Mouse (Mus musculus) intestine, postnatal 0 days (tissue): ENCODE data around the gene Fancl. TPM values are rescaled to one million over a fixed set of nuclear protein-coding genes. Genes with fewer than 3 reads are reported as not detected.

ENCODE experiments used
- ATAC-seq: fragments of 200-750 bp; cut with Nextera tagmentation; 2 replicates; pipeline ENCODE4 v1.8.0; 2017; ENCODE audit warnings: mild to moderate bottlenecking, moderate TSS enrichment, moderate library complexity
- H3K27ac ChIP-seq: fragments of 300-500 bp; sonication (generic); 2 replicates; pipeline ENCODE4 v1.5.1; 2014; ENCODE audit warnings: mild to moderate bottlenecking, low read depth, low read length, moderate library complexity
- H3K27me3 ChIP-seq: fragments of 300-500 bp; sonication (generic); replicated peaks from 2 replicates; pipeline ENCODE4 v1.6.1; 2014; ENCODE audit warnings: low read length, mixed read lengths; ENCODE audit not compliant: control insufficient read depth, insufficient read depth
- H3K36me3 ChIP-seq: fragments of 300-500 bp; sonication (generic); 2 replicates; pipeline ENCODE4 v1.6.1; 2014; ENCODE audit warnings: mild to moderate bottlenecking, moderate library complexity; ENCODE audit not compliant: control insufficient read depth, insufficient read depth
- H3K4me1 ChIP-seq: fragments of 300-500 bp; sonication (generic); replicated peaks from 2 replicates; pipeline ENCODE4 v1.6.1; 2014; ENCODE audit warnings: antibody characterized with exemption, low read length, mixed read lengths; ENCODE audit not compliant: control insufficient read depth, insufficient read depth
- H3K4me2 ChIP-seq: fragments of 300-500 bp; sonication (generic); replicated peaks from 2 replicates; pipeline ENCODE4 v1.6.1; 2014; ENCODE audit warnings: low read depth, mild to moderate bottlenecking, moderate library complexity
- H3K4me3 ChIP-seq: fragments of 300-500 bp; sonication (generic); 2 replicates; pipeline ENCODE4 v1.5.1; 2014; ENCODE audit warnings: low read depth, low read length
- H3K9ac ChIP-seq: fragments of 300-500 bp; sonication (generic); 2 replicates; pipeline ENCODE4 v1.6.1; 2014; ENCODE audit warnings: mild to moderate bottlenecking, low read depth, low read length
- H3K9me3 ChIP-seq: fragments of 300-500 bp; sonication (generic); 2 replicates; pipeline ENCODE4 v1.6.1; 2016; ENCODE audit warnings: mixed run types; ENCODE audit not compliant: control insufficient read depth
- CTCF ChIP-seq: sonication (generic); IDR thresholded peaks from 2 replicates; pipeline ENCODE4 v1.5.1; 2016; ENCODE audit warnings: low read depth, mild to moderate bottlenecking, control low read depth, antibody characterized with exemption, moderate library complexity
- WGBS: fragments of 180-500 bp; shearing (Covaris S2); extraction: QIAGEN DNeasy Blood & Tissue Kit; methylation state at CpG from one replicate; pipeline ENCODE4 v1.1.7; 2014; 5-methylcytosine and 5-hydroxymethylcytosine counted together
- polyA plus RNA-seq: library from polyadenylated mRNA; unstranded; fragments of >200 nt; fragmentation: Nextera tagmentation; extraction: Ambion mirVana; gene quantifications from 2 replicates; pipeline ENCODE4 v1.2.1, GENCODE M21; 2015

The Fancl gene
- polyA plus RNA-seq, 1 experiment from 2014 or later: 10.3 TPM

DNA sequence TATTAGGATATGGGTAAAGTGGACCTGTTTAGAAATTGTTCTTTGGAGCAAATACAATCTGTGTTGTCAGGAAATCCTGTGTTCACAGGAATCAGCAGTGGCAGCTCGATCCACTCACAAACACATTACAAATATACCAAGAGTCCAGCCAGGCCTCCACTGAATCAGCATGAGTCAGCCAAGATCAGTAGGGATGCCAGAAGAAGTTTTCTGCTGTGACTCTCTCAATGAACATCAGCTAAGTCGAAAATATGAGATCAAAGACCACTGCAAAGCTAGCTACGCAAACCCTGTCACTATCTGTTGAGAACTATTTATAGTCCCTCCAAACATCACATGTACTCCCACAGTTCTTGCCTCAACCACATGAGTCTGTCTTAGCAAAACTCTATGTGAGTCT is 133.1 kb downstream of the Fancl start:
- no peaks in the 10 kb centered on the region for H3K9me3 ChIP-seq
- no peak for TF ChIP-seq CTCF
- no peaks in the 10 kb centered on the region for H3K27me3 ChIP-seq
- ATAC-seq: no peak
- H3K9ac ChIP-seq: no peak overlapping the region
- no peak overlapping the region for H3K4me2 ChIP-seq
- no peak overlapping the region for H3K27ac ChIP-seq
- no peaks in the 10 kb centered on the region; the same call in 1 of the 2 replicates for H3K36me3 ChIP-seq
- H3K4me1 ChIP-seq: no peaks in the 10 kb centered on the region
- H3K4me3 ChIP-seq: no peak overlapping the region
- 88% methylated on average over 3 of the region's 3 CpGs for WGBS

Other genes starting within 250 kb of the Fancl start
- 0.59 and 0.77 TPM in 2 replicates for gene 5730522E02Rik, start 175.4 kb upstream of the Fancl start, polyA plus RNA-seq
- 0.27 TPM in 1 of 2 replicates, not detected in the other for gene Gm6899, start 207.1 kb downstream of the Fancl start, polyA plus RNA-seq
- 10.1 TPM in 2 replicates for gene Vrk2, start 207.9 kb downstream of the Fancl start, polyA plus RNA-seq